Mouse (Mus musculus): Measurements from ENCODE around the gene Tha1. TPM values are rescaled to one million over a fixed set of nuclear protein-coding genes. Genes with fewer than 3 reads are reported as not detected.
A peak's percentile ranks its signal among the peaks of the same experiment; 100 is the strongest.

Gene Tha1
- polyA plus RNA-seq, 1 experiment from 2014 or later = 1.9 TPM

- ATAC-seq (ENCODE audit: low read depth) = no peak
Observed at GRCm38 (mm10) chr11:117894676-117895075, 21.4 kb upstream of the Tha1 start.

GRCm38 (mm10) chr11:117892199-117892598 is 18.9 kb upstream of the Tha1 start:
- Histone ChIP-seq H3K27ac (no peak overlapping the region), H3K4me1 (replicated peaks) (peaks cover 28% of the 10 kb centered on the region), H3K9me3 (replicated peaks) (no peaks in the 10 kb centered on the region), H3K4me2 (no peak overlapping the region), H3K27me3 (peaks cover 40% of the 10 kb centered on the region), H3K4me3 (replicated peaks) (no peak overlapping the region), H3K9ac (no peak overlapping the region), H3K36me3 (no peaks in the 10 kb centered on the region)
- DNase-seq (no peak), ATAC-seq (ENCODE audit: low read depth) (no peak)
- WGBS (ENCODE audit: insufficient replicate concordance) = 47% methylated on average over 6 of the region's 6 CpGs

More at GRCm38 (mm10) chr11:117894676-117895075, 21.4 kb upstream of the Tha1 start:
- H3K4me2 ChIP-seq = no peak overlapping the region
- H3K4me1 ChIP-seq (replicated peaks) = peaks cover 14% of the 10 kb centered on the region
- no peak for DNase-seq
- H3K36me3 ChIP-seq = no peaks in the 10 kb centered on the region
- no peak overlapping the region for H3K9ac ChIP-seq
- H3K27ac ChIP-seq = no peak overlapping the region
- H3K4me3 ChIP-seq (replicated peaks) = no peak overlapping the region
- H3K27me3 ChIP-seq = peaks cover 22% of the 10 kb centered on the region
- no peaks in the 10 kb centered on the region for H3K9me3 ChIP-seq (replicated peaks)
- 33% methylated on average over 10 of the region's 10 CpGs for whole genome bisulfite sequencing (ENCODE audit: insufficient replicate concordance)

GRCm38 (mm10) chr11:117891581-117892175 is 18.4 kb upstream of the Tha1 start:
- peaks cover 40% of the 10 kb centered on the region for H3K27me3 ChIP-seq
- whole genome bisulfite sequencing (ENCODE audit: insufficient replicate concordance) = 74% methylated on average over 19 of the region's 19 CpGs
- DNase-seq (no peak), ATAC-seq (ENCODE audit: low read depth) (no peak)
- peaks cover 30% of the 10 kb centered on the region for H3K4me1 ChIP-seq (replicated peaks)
- no peak overlapping the region for H3K27ac ChIP-seq
- H3K9ac ChIP-seq = no peak overlapping the region
- H3K4me3 ChIP-seq (replicated peaks) = no peak overlapping the region
- H3K36me3 ChIP-seq = no peaks in the 10 kb centered on the region
- H3K4me2 ChIP-seq = no peak overlapping the region
- H3K9me3 ChIP-seq (replicated peaks) = no peaks in the 10 kb centered on the region

- Histone ChIP-seq H3K9ac (no peak overlapping the region), H3K9me3 (replicated peaks) (no peaks in the 10 kb centered on the region), H3K27me3 (peaks cover 40% of the 10 kb centered on the region), H3K4me3 (replicated peaks) (no peak overlapping the region), H3K4me2 (0 out of 2 replicates have a peak overlapping the region, but pooled peaks have one; percentile 14), H3K27ac (no peak overlapping the region; the same call in 1 of the 2 replicates), H3K36me3 (no peaks in the 10 kb centered on the region), H3K4me1 (replicated peaks) (peaks cover 39% of the 10 kb centered on the region)
- WGBS (ENCODE audit: insufficient replicate concordance) = 41% methylated on average over 13 of the region's 13 CpGs
- ATAC-seq (ENCODE audit: low read depth) (no peak), DNase-seq (no peak)
Observed at GRCm38 (mm10) chr11:117890519-117891282, 17.4 kb upstream of the Tha1 start.

GRCm38 (mm10) chr11:117889887-117890340 is 16.6 kb upstream of the Tha1 start:
- Histone ChIP-seq H3K9me3 (replicated peaks) (no peaks in the 10 kb centered on the region), H3K9ac (0 out of 2 replicates have a peak overlapping the region, but pooled peaks have one; percentile 6), H3K4me1 (replicated peaks) (peaks cover 40% of the 10 kb centered on the region), H3K36me3 (no peaks in the 10 kb centered on the region), H3K4me2 (peak overlapping the region; percentile 10; the same call in 1 of the 2 replicates), H3K4me3 (replicated peaks) (no peak overlapping the region), H3K27ac (no peak overlapping the region), H3K27me3 (peaks cover 40% of the 10 kb centered on the region)
- no peak for ATAC-seq (ENCODE audit: low read depth)
- no peak for DNase-seq
- 20% methylated on average over 11 of the region's 11 CpGs for WGBS (ENCODE audit: insufficient replicate concordance)

- H3K9me3 ChIP-seq (replicated peaks) = no peaks in the 10 kb centered on the region
- no peak for ATAC-seq (ENCODE audit: low read depth)
- H3K4me2 ChIP-seq = peak overlapping the region; percentile 33
- no peak for DNase-seq
- no peak overlapping the region for H3K27ac ChIP-seq
- H3K4me1 ChIP-seq (replicated peaks) = peaks cover 40% of the 10 kb centered on the region
- peak overlapping the region; percentile 6; the same call in 1 of the 2 replicates for H3K9ac ChIP-seq
- peaks cover 40% of the 10 kb centered on the region for H3K27me3 ChIP-seq
- WGBS (ENCODE audit: insufficient replicate concordance) = 29% methylated on average over 33 of the region's 33 CpGs
- no peaks in the 10 kb centered on the region for H3K36me3 ChIP-seq
- 0 out of 2 replicates have a peak overlapping the region, but pooled peaks have one; percentile 9 for H3K4me3 ChIP-seq (replicated peaks)
Observed at GRCm38 (mm10) chr11:117888853-117889822, 15.9 kb upstream of the Tha1 start.

- no peak for ATAC-seq (ENCODE audit: low read depth)
- Histone ChIP-seq H3K36me3 (no peaks in the 10 kb centered on the region), H3K9me3 (replicated peaks) (no peaks in the 10 kb centered on the region), H3K9ac (peak overlapping the region; percentile 1; the same call in 1 of the 2 replicates), H3K27ac (no peak overlapping the region), H3K27me3 (peaks cover 40% of the 10 kb centered on the region), H3K4me2 (no peak overlapping the region), H3K4me1 (replicated peaks) (peaks cover 40% of the 10 kb centered on the region), H3K4me3 (replicated peaks) (no peak overlapping the region)
- no peak for DNase-seq
- 55% methylated on average over 20 of the region's 20 CpGs for WGBS (ENCODE audit: insufficient replicate concordance)
Observed at GRCm38 (mm10) chr11:117888168-117888852, 15.0 kb upstream of the Tha1 start.

- DNase-seq (no peak), ATAC-seq (ENCODE audit: low read depth) (no peak)
- Histone ChIP-seq H3K4me3 (replicated peaks) (no peak overlapping the region), H3K27ac (peak overlapping the region; percentile 29; the same call in 1 of the 2 replicates), H3K36me3 (no peaks in the 10 kb centered on the region), H3K9me3 (replicated peaks) (no peaks in the 10 kb centered on the region), H3K4me1 (replicated peaks) (peaks cover 51% of the 10 kb centered on the region), H3K9ac (no peak overlapping the region), H3K27me3 (peaks cover 32% of the 10 kb centered on the region), H3K4me2 (no peak overlapping the region)
- 21% methylated on average over 5 of the region's 5 CpGs for WGBS (ENCODE audit: insufficient replicate concordance)
Observed at GRCm38 (mm10) chr11:117886000-117886399, 12.7 kb upstream of the Tha1 start.

GRCm38 (mm10) chr11:117882208-117882607 is 8.9 kb upstream of the Tha1 start:
- Histone ChIP-seq H3K27ac (peak overlapping the region; percentile 64), H3K4me1 (replicated peaks) (peaks cover 50% of the 10 kb centered on the region), H3K27me3 (0 out of 2 replicates have a peak, but pooled peaks cover 3% of the 10 kb centered on the region), H3K4me3 (replicated peaks) (no peak overlapping the region), H3K4me2 (no peak overlapping the region), H3K9ac (no peak overlapping the region), H3K36me3 (no peaks in the 10 kb centered on the region), H3K9me3 (replicated peaks) (no peaks in the 10 kb centered on the region)
- DNase-seq (no peak), ATAC-seq (ENCODE audit: low read depth) (no peak)
- WGBS (ENCODE audit: insufficient replicate concordance) = 69% methylated on average over 1 of the region's 1 CpGs

GRCm38 (mm10) chr11:117881787-117882186 is 8.5 kb upstream of the Tha1 start:
- no peak overlapping the region for H3K4me2 ChIP-seq

More at GRCm38 (mm10) chr11:117881787-117882186, 8.5 kb upstream of the Tha1 start:
- Histone ChIP-seq H3K27me3 (0 out of 2 replicates have a peak, but pooled peaks cover 3% of the 10 kb centered on the region), H3K4me3 (replicated peaks) (no peak overlapping the region), H3K36me3 (no peaks in the 10 kb centered on the region), H3K27ac (peak overlapping the region; percentile 64), H3K4me1 (replicated peaks) (peaks cover 53% of the 10 kb centered on the region), H3K9me3 (replicated peaks) (no peaks in the 10 kb centered on the region), H3K9ac (no peak overlapping the region)
- DNase-seq = no peak
- no peak for ATAC-seq (ENCODE audit: low read depth)
- 8% methylated on average over 7 of the region's 8 CpGs for WGBS (ENCODE audit: insufficient replicate concordance)
